In the genomic region with DNA sequence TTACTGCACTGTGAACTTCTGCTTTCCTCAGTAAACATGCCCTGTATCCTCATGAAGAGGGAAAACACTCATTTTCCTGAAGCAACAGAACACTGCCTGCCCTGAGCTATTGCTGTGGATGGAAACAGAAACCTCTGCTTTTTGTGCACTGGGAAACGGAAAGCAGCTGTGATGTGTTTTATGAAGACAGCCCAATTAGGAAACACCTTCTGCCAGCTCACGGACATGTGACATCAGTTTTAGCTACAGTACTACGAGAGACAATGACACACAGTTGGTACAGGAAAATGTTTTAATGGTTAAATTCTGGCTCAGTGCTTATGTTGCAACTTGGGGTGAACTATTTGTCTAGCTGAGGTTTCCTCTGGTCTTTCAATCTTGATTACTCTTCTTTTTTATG, we compare ENCODE assay signal across 15 mouse cellular contexts. TPM values are rescaled to one million over a fixed set of nuclear protein-coding genes. Genes with fewer than 3 reads are reported as not detected.
DNase-seq lines count a peak whose midpoint lies in the region; ATAC-seq and TF ChIP-seq lines count a peak whose summit lies in the region.
"Had no signal": no experiment of that assay in that cellular context is flagged by ENCODE, and none has a peak within 500 bp of the region (broad histone marks: within the 10 kb centered on the region; RNA-seq: fewer than 3 reads in every experiment).

No protein-coding gene starts in this region.

- H3K27ac ChIP-seq in kidney, embryonic 16.5 days (ENCODE audit: low read length): no peak overlapping the region
- H3K27ac ChIP-seq: heart, embryonic 15.5 days; hindbrain, embryonic 13.5 days; limb, embryonic 15.5 days had no signal

- H3K4me3 ChIP-seq in kidney, embryonic 16.5 days (ENCODE audit: low read length): no peak overlapping the region
- H3K4me3 ChIP-seq: heart, embryonic 15.5 days; hindbrain, embryonic 13.5 days; limb, embryonic 15.5 days had no signal

- 36% methylated on average over 3 of the region's 3 CpGs for WGBS in kidney, embryonic 16.5 days

- H3K4me1 ChIP-seq in kidney, embryonic 16.5 days (ENCODE audit: insufficient read depth, low read length): peaks cover 4% of the 10 kb centered on the region; the same call in 1 of the 2 replicates
- H3K4me1 ChIP-seq: heart, embryonic 15.5 days; hindbrain, embryonic 13.5 days; limb, embryonic 15.5 days had no signal

- peak; percentile 43 for DNase-seq in kidney, adult 9 months
- DNase-seq in brain, embryonic 14.5 days (ENCODE audit: low read depth): peak; percentile 14
- DNase-seq in urinary bladder, postnatal 4 days (ENCODE audit: low spot score in 2 of 2): no peak
- DNase-seq in frontal cortex, postnatal 10 days (ENCODE audit: low spot score in 2 of 2): no peak
- DNase-seq: cerebellum, adult 11-12 months; forebrain, postnatal 0 days; gastrocnemius, postnatal 10 days; lung, adult 18-20 months; thymus, adult 2 months had no signal

- no peak overlapping the region for H3K9ac ChIP-seq in kidney, embryonic 16.5 days (replicated peaks; ENCODE audit: low read length)
- H3K9ac ChIP-seq: forebrain, postnatal 0 days; heart, embryonic 15.5 days; hindbrain, embryonic 13.5 days; limb, embryonic 15.5 days had no signal

- ATAC-seq in kidney, embryonic 16.5 days (ENCODE audit: low FRiP score, low TSS enrichment): no peak
- peak; percentile 27 for ATAC-seq in inflammation-experienced regulatory T-cells, adult 6 months
- peak; percentile 80 for ATAC-seq in megakaryocyte progenitor cell, adult 5-6 weeks (replicated peaks; ENCODE audit: poor library complexity)
- ATAC-seq: forebrain, postnatal 0 days had no signal

- no peak overlapping the region for H3K4me2 ChIP-seq in kidney, embryonic 16.5 days (replicated peaks; ENCODE audit: low read depth, low read length)
- H3K4me2 ChIP-seq: heart, embryonic 15.5 days; hindbrain, embryonic 13.5 days; limb, embryonic 15.5 days had no signal

- no peak for TF ChIP-seq POLR2A in brain, embryonic 14.5 days (IDR thresholded peaks at IDR 0.05; ENCODE audit: borderline replicate concordance, extremely low read depth, insufficient read depth, insufficient read length, poor library complexity, severe bottlenecking)

- no peaks in the 10 kb centered on the region for H3K9me3 ChIP-seq in kidney, embryonic 16.5 days (ENCODE audit: low read length)
- H3K9me3 ChIP-seq: heart, embryonic 15.5 days; hindbrain, embryonic 13.5 days; limb, embryonic 15.5 days had no signal

- no peaks in the 10 kb centered on the region for H3K27me3 ChIP-seq in kidney, embryonic 16.5 days (ENCODE audit: insufficient read depth, low read length)
- H3K27me3 ChIP-seq: heart, embryonic 15.5 days; hindbrain, embryonic 13.5 days; limb, embryonic 15.5 days had no signal

- TF ChIP-seq CTCF in brain, embryonic 14.5 days (IDR thresholded peaks at IDR 0.05; ENCODE audit: borderline replicate concordance, extremely low read depth, insufficient read depth, insufficient read length): no peak

- H3K36me3 ChIP-seq in kidney, embryonic 16.5 days (ENCODE audit: insufficient read depth, low read length): no peaks in the 10 kb centered on the region
- H3K36me3 ChIP-seq: heart, embryonic 15.5 days; hindbrain, embryonic 13.5 days; limb, embryonic 15.5 days had no signal

RNA-seq across cellular contexts. Expression of gene Rsad2, which starts 16.9 kb away (rescaled TPM):
- 27.3 and 28.0 TPM in 2 replicates for polyA plus RNA-seq in kidney, embryonic 16.5 days (2015; fragmentation: Nextera tagmentation; extraction: Ambion mirVana)
- polyA plus RNA-seq in brain, embryonic 14.5 days (2012; rRNA removed): 0.05 and 0.26 TPM in 2 replicates
- 1 to 10 TPM; 2.8 to 4.0 (median 3.0) TPM for polyA plus RNA-seq in inflammation-experienced regulatory T-cells, adult 6 months (2017; shearing (Covaris generic))
- 0.96 and 1.3 TPM in 2 replicates for total RNA-seq in megakaryocyte progenitor cell, adult 5-6 weeks (2015)
- total RNA-seq in megakaryocyte progenitor cell, adult 5-6 weeks (2017): 0.87 and 1.0 TPM in 2 replicates

RNA-seq across cellular contexts. Expression of gene Rnf144a, which starts 24.3 kb away (rescaled TPM):
- 35.1 and 38.6 TPM in 2 replicates for polyA plus RNA-seq in kidney, embryonic 16.5 days (2015; fragmentation: Nextera tagmentation; extraction: Ambion mirVana)
- polyA plus RNA-seq in brain, embryonic 14.5 days (2012; rRNA removed): 24.3 and 28.3 TPM in 2 replicates
- polyA plus RNA-seq in inflammation-experienced regulatory T-cells, adult 6 months (2017; shearing (Covaris generic)): 1 to 10 TPM; 1.3 to 4.6 (median 3.6) TPM
- total RNA-seq in megakaryocyte progenitor cell, adult 5-6 weeks (2015): 17.4 and 19.1 TPM in 2 replicates
- 15.1 and 16.8 TPM in 2 replicates for total RNA-seq in megakaryocyte progenitor cell, adult 5-6 weeks (2017)

RNA-seq across cellular contexts. Expression of gene Cmpk2, which starts 29.6 kb away (rescaled TPM):
- 8.9 and 9.2 TPM in 2 replicates for polyA plus RNA-seq in kidney, embryonic 16.5 days (2015; fragmentation: Nextera tagmentation; extraction: Ambion mirVana)
- 6.9 and 8.4 TPM in 2 replicates for polyA plus RNA-seq in brain, embryonic 14.5 days (2012; rRNA removed)
- polyA plus RNA-seq in inflammation-experienced regulatory T-cells, adult 6 months (2017; shearing (Covaris generic)): 10 to 100 TPM in 1 of 3 experiments, 1 to 10 TPM in 2; 4.2 to 13.0 (median 4.4) TPM
- 23.2 and 25.2 TPM in 2 replicates for total RNA-seq in megakaryocyte progenitor cell, adult 5-6 weeks (2015)
- 11.7 and 16.1 TPM in 2 replicates for total RNA-seq in megakaryocyte progenitor cell, adult 5-6 weeks (2017)

Comparison
In these comparisons a context has a peak if more than half of its experiments do, and no peak if none do; other contexts are left out.
1. DNase-seq: peak in kidney, adult 9 months (single experiment) and brain, embryonic 14.5 days (single experiment); none in urinary bladder, postnatal 4 days (0 of 2) and frontal cortex, postnatal 10 days (0 of 2).